Mouse (Mus musculus): ENCODE data around the gene Pde5a.

The Pde5a gene

DNA sequence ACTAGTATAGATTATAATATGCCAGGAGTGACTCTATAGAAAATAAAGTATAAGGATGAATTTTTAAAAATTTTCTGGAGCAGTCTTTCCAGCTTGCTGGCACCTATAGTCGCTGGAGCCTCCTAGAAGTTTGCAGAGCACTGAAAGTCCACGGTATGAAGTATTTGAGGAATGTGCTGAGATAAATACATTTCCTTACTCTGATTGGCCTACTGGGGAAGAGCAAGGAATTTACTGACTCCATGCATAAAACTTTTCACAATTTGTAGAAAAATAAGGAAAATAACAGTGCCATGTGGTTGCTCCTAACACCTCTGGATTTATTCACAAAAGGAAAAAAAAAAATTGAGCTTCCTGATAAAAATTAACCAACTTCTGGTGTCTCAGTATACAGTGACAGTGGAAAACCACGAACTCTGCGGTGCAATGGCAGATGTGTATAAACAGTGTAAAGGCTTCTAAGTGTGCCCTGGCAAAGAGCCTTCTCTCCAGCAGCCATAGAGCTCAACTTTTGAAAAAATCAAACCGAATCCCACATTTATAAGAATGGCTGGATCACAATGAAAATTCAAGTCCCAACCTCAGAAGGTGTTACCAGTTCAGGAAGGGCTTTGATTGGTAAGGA is 119.8 kb downstream of the Pde5a start:
- no peak for DNase-seq (ENCODE audit: low spot score in 2 of 2)

DNA sequence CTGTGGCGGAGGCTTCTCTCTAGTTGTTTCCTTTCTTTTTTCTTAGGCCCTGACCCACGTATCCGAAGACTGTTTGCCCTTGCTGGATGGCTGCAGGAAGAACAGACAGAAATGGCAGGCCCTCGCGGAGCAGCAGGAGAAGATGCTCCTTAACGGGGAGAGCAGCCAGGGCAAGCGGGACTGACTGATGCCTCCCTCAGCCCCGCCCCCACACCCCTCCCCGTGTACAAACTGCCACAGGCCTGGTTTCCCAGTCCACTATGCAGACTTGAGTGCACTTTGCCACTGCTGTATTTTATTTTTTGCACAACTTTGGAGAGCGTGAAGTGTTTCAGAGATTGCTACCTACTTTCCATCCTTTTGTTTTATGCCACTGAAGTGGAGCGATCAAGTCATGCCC is 126.4 kb downstream of the Pde5a start:
- DNase-seq (ENCODE audit: low spot score in 2 of 2) = no peak

DNA sequence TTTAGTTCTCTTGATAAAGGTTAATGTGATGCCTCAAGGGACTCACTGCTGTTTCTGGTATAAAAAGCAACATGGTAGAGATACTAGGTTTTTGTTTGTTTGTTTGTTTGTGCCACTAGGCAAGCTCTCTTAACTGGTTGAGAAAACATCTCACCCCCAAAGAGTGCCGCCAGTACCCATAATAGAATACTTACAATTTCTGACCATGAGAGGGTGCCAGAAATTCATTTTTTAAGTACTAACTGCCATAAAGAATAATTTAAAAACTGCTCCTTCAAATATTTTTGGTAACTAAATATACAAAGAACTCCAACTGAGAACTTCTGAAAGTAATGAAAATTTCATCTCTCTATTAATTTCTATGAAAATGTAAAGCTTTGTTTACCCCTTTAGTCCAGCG is 131.1 kb downstream of the Pde5a start:
- DNase-seq (ENCODE audit: low spot score in 2 of 2) = no peak

- no peak for DNase-seq (ENCODE audit: low spot score in 2 of 2)
Measured at GRCm38 (mm10) chr3:122860573-122861498, 132.1 kb downstream of the Pde5a start.

- no peak for DNase-seq (ENCODE audit: low spot score in 2 of 2)
Measured at GRCm38 (mm10) chr3:122865092-122865491, 136.3 kb downstream of the Pde5a start.

DNA sequence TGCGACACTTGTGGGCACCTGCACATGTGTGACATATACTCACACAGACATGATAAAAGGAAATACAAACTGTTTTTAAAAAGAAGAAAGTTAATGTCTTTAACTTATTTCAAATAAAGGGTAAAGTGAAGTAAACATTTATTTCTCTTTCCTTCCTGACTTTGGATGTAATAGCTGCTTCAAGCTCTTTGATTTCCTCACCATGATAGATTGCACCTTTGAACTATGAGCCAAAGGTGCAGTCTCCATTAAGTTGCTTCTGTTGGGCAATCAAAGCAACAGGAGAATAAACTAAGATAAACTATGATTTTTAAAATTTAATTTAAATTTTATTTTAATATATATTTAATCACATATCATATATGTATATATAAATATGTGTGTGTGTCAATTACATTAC is 139.5 kb downstream of the Pde5a start:
- no peak for DNase-seq (ENCODE audit: low spot score in 2 of 2)

- no peak for DNase-seq (ENCODE audit: low spot score in 2 of 2)
Measured at GRCm38 (mm10) chr3:122871596-122871995, 142.8 kb downstream of the Pde5a start.

- DNase-seq (ENCODE audit: low spot score in 2 of 2) = no peak
Measured at GRCm38 (mm10) chr3:122876870-122877269, 148.1 kb downstream of the Pde5a start.

- no peak for DNase-seq (ENCODE audit: low spot score in 2 of 2)
Measured at GRCm38 (mm10) chr3:122877543-122877942, 148.8 kb downstream of the Pde5a start.

DNA sequence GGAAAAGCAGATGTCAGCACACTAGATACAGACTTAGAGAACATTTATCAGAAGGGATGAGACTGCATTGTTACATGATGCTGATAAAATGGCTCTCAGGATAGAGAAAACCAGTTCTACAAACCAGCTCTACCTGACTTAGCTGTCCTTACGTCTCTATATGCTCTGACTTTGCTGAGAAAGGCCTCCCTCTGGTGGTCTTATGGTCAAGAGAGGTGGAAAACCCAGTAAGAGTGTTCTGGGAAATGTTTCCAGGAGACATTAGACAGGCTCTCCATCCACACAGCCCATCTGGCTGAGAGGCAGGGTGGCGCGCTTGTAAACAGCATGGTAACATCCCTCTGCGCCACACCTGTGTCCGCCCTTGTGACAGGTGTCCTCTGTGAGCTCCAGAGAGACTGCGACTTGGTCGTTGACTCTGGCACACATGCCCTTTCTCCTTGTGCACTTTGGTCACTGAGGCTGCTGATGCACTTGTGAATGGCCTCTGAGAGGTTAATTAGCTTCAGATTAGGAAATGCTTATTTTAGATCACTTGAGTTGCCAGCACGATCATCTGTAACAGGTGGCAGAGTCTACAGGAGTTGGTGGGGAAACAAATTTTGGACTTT is 150.1 kb downstream of the Pde5a start:
- no peak for DNase-seq (ENCODE audit: low spot score in 2 of 2)

DNA sequence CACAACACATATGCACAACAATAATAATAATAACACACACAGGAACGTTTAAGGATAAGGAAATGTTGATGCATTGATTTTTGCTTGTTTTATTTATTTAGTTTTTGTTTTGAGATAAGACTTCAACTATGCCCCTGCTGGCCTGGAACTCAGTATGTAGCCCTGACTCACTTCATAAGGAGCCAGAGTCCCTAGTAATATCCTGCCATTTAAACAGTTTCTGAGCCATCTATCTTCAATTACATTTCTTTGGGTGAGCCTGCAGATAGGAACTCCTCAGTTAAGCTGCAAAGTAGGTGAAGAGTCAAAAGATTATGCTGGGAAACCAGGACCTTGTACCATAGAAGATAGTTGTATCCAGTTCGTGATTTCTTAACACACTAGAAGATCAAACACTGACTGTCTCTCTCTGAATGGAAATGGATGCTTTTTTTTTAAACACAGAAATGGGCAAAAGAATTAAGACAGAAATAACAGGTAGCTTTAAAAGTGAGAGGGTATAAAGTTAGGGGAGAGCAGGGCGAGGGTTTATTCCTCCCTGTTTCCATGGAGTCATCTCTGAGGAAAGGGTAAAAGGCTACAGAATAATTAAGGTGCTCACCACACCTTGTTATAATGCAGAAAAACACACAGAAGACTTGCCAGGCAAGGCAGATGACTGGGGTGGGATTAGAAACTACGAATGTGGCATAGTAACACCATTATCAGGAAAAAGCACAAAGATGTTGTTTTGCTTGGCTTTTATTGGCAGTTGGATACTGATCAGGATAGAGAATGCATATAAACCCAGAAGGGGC is 159.0 kb downstream of the Pde5a start:
- no peak for DNase-seq (ENCODE audit: low spot score in 2 of 2)

DNA sequence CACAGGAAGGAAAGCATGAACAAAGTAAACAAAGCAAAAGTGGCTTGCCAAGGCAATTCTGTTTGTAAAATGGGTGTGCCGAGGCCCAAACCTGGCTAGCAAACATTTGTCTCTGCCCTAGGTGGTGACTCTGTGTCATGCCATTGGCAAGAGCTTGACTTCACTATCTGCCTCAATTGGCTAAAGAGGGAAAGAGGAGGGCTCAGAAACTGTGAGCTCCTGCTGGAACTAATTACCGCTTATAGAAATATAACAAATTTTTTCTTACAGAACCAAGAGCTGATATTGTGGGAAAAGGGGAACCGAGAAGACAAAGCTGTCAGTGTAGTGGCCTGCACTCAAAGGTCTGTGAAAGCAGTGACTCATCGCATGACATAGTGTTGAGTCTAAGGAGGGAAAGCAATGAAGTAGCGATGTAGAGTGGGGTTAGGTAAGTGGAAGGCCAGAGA is 159.6 kb downstream of the Pde5a start:
- no peak for DNase-seq (ENCODE audit: low spot score in 2 of 2)

DNA sequence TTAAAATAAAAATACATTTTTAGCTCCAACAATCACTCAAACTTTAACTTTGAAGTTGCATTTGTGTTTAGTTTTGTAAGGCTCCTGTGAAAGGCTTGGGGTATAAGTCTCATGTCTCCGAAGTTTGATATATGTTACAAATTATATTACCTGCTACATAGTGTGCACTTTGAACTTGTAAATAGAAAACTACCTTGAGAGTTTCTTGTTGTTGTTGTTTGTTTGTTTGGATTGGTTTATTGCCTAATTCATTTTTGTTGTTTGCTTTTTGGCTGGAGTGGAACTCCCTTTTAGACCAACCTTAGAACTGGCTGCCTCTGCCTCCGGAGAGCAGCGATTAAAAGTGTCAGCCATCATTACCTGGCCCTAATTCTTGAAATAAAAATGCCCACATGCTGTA is 166.0 kb downstream of the Pde5a start, which contains the start of gene Fabp2:
Gene Fabp2, plus strand, starts transcription at position 301 of the 400 bp plus-strand sequence.
- no peak for DNase-seq (ENCODE audit: low spot score in 2 of 2)

GRCm38 (mm10) chr3:122895189-122895731 is 166.5 kb downstream of the Pde5a start:
- no peak for DNase-seq (ENCODE audit: low spot score in 2 of 2)

DNA sequence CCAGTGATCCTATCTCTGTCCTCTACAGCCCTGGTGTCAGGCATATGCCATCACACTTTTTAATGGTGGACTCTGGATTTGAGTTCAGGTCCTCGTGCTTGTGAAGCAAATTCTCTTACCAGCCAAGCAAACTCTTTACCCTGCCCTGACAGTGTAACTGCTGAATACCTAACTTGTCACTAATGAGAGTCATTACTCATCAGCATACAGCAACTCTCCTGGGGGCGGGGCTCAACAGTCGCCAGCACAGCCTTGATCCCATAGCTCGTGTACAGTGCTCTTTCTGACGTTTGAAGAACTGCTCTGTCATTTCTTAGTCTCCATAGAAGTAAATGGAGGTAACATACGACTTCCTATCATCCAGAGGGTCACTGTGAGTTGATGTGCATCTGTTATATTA is 169.5 kb downstream of the Pde5a start:
- no peak for DNase-seq (ENCODE audit: low spot score in 2 of 2)

DNA sequence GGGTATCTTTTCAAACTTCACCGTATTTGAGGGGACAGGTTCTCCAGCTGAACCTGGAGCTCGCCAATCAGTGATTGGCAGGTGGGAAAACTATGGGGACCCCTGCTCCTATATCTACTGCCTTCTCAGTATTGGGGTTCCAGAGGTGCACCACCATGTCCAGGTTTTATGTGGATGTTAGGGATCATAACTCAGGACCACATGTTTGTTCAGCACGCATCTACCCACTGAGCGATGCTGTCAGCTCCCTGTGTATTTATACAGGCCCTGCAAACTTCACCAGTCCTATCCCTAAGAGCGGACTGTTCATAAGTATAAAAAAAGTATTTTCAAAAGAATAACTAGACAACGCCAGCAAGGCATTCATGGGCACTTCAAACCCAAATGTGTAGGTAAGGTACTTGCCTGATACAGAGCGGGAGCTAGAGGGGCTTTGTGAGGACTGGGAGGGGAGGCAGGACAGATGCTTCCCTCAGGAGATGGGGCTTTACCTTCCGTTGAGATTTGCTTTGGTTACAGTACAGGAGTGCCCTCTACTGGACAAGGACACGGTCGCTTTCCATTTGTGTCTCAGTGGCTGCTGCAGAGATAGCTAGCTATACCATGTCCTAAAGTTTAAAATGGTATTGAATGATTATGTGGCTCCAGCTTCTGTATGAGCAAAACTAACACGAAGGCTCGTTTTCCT is 175.1 kb downstream of the Pde5a start:
- peak in 1 of 2 experiments; percentile 35 for DNase-seq (ENCODE audit: low spot score in 2 of 2)

- no peak for DNase-seq (ENCODE audit: low spot score in 2 of 2)
Measured at GRCm38 (mm10) chr3:122907841-122908240, 179.1 kb downstream of the Pde5a start.

Measured in frontal cortex, postnatal 10 days (tissue).